Mouse (Mus musculus) lung, adult 2 months (tissue): ENCODE data around the gene Ppp3cb.

Experiments
- CTCF ChIP-seq: fragments of 200-500 bp; IDR thresholded peaks from 2 replicates; pipeline ENCODE4 v1.5.1; 2011; ENCODE audit warnings: mild to moderate bottlenecking, low read length, control low read depth; ENCODE audit not compliant: insufficient read depth
- POLR2A ChIP-seq: fragments of 200-500 bp; IDR thresholded peaks from 2 replicates; pipeline ENCODE4 v1.6.1; 2011; ENCODE audit warnings: low read depth, mild to moderate bottlenecking, control low read depth, low read length, borderline replicate concordance; ENCODE audit errors: extremely low read depth

DNA sequence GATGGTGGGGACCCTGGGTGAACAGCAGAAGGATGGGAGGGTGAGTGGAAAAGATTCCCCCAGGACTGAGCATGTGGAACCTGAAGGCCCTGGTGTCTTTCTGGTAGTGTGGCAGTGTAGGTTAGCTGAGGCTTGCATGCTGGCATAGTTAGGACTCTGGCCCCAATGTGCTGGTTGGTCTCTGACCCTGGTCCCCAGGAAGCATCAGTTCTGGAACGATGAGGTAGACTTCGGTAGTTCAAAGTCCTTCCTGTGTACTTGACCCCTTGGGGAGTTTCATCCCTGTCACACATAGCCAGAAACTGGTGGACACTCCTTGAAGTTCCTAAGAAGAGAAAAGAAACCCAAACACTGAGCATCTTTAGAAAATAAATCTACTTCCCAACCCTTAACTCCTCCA is 3.8 kb upstream of the Ppp3cb start:
- TF ChIP-seq CTCF (no peak), POLR2A (no peak)
